Mouse (Mus musculus): ENCODE results near the gene Gjd3.

- TF ChIP-seq POLR2A (IDR thresholded peaks at IDR 0.05; ENCODE audit: insufficient read depth, low read length) (no peak), EP300 (IDR thresholded peaks at IDR 0.05; ENCODE audit: insufficient read depth, low read depth, low read length) (peak; percentile 50; the same call in 1 of the 2 replicates), CTCF (IDR thresholded peaks at IDR 0.05; ENCODE audit: low read depth, low read length) (no peak)
These were observed 50.3 kb downstream of the Gjd3 start for GRCm38 (mm10) chr11:98932293-98933091.
